Mouse (Mus musculus): ENCODE data around the gene Ank2.

The Ank2 gene

DNA sequence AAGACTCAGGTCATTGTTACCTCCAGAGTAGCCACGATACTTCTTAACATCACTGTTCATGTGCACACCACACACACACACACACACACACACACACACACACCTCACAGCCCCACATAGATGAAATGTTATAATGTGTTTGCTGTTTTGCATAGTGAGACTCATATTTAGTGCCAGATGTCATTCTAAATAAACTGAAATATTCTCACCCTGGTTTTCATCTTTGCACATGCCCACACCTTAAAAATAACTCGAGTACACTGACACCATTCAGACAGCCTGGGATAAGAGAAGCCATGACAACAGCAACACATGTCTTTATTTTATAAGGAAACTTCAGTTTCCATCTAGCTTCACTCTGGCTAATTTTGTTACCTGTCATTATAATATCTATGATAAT, 312.1 kb downstream of the Ank2 start:
- ATAC-seq (ENCODE audit: low TSS enrichment) = peak; percentile 48; the same call in 1 of the 2 replicates

DNA sequence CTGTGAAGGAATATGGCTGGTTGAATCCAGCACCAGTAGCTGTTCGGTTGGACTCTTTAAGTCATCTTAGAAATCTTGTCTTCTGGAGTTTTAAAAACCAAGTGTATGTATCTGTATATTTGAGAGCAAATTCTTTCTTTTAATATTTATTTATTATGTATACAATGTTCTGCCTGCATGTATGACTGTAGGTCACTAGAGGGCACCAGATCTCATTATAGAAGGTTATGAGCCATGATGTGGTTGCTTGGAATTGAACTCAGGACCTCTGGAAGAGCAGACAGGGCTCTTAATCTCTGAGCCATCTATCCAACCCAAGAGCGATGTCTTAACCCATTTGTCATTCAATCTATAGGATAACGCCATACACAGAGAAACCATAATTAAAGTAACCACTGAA, 312.9 kb downstream of the Ank2 start:
- ATAC-seq (ENCODE audit: low TSS enrichment) = no peak

DNA sequence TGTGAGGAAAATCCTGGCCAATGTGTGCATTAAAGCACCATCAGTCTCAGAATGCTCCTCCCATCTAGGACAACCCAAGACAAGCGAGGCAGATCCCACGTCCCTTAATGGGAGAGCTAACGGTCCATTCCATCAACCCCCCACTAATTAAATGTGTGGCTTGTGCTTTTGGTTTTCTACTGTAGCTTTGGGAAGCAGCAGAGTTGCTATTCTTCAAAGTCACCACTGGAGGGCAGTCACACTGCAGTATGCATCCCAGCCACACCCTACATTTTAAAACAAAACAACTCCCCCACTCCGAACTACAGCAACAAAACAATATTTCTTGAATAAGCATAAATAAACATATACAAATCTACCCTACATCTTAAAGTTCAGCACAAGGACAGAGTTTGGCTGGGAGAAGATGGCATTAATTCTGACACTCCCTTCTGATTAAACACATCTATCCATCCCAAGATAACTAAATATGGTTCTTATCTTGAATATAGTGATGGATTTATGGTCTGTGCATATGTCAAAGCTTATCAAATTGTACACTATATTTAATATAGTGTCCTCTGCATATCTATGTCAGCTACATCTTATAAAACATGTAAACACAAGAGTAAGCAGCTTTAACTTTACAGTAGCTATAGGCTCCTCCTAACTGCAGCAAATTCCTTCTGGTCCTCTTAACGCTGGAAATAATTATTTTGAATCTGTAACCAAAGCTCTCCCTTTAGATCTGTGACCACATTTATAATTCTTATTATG, 315.0 kb downstream of the Ank2 start:
- ATAC-seq (ENCODE audit: low TSS enrichment) = peak; percentile 41

DNA sequence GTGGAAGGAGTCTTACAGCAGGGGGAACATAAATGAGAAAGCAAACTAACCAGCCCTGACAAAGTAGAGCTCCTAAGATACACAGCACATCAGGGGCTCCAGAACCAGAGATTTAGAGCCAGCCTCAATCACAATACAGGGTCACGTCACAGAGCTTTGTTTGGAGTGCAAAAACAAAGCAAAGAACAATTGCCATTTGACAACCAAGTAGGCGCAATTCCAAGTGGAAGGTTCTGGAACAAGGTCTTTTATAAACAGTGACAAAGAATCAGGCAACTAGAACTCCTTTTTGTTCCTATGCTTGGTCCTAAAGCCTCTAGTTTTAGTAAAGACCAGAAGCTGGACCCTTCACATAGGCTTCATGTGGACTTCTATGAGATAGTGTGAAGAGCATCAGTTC, 326.5 kb downstream of the Ank2 start:
- ATAC-seq (ENCODE audit: low TSS enrichment) = peak; percentile 36; the same call in 1 of the 2 replicates

DNA sequence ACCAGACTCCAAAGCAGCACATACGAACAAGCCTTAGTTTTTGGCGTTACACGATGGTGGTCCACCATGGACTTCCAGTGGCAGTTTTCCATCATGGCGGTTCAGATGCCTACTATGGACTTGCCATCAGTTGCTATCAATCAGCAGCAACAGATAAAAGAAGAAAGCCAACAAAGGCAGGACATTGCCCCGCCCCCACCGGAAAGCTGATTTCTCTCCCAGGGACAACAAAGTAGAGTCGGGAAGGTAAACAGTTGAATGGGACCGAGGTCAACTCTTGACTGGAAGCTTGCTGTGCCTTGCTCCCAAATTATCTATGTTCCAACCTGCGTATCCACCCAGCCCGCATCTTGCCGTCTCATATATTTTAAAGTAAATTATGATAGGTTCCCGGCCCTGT, 328.9 kb downstream of the Ank2 start:
- no peak for ATAC-seq (ENCODE audit: low TSS enrichment)

DNA sequence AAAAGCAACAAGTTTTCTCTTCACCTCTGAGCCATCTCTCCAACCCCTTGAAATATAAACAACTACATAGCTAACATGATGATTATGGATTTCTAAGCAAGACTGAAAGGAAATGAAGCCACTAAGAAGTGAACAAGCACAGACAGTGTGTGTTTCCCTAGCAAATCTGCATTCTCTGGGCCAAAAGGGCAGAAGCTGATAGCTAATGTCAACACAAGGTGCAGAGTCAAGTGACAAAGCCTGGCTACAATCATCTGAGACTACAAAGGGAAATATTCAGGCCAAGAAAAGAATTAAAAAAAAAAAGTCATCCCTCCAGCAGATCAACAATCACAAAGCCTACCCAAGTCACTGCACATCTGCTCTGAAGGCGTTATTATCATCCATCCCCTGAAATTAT, 330.0 kb downstream of the Ank2 start:
- no peak for ATAC-seq (ENCODE audit: low TSS enrichment)

DNA sequence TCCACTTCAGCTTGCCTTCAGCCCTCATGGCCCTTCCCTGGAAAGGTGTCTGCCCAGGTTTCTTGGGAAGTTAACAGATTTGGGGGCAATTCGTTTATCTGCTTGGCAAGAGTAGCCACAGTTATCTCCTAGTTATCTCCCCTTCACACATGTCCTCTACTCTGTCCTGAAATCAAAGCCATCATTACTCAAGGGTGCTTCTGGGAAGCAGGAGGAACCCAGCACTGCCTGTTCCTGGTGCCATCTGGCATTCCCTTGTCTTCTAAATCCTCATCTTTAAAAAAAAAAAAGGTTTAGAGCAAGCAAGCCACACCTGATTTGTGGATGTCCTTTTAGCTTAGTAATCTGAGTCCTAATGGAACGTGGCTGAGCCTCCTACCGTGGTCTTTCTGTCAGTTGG, 335.4 kb downstream of the Ank2 start:
- ATAC-seq (ENCODE audit: low TSS enrichment) = no peak

DNA sequence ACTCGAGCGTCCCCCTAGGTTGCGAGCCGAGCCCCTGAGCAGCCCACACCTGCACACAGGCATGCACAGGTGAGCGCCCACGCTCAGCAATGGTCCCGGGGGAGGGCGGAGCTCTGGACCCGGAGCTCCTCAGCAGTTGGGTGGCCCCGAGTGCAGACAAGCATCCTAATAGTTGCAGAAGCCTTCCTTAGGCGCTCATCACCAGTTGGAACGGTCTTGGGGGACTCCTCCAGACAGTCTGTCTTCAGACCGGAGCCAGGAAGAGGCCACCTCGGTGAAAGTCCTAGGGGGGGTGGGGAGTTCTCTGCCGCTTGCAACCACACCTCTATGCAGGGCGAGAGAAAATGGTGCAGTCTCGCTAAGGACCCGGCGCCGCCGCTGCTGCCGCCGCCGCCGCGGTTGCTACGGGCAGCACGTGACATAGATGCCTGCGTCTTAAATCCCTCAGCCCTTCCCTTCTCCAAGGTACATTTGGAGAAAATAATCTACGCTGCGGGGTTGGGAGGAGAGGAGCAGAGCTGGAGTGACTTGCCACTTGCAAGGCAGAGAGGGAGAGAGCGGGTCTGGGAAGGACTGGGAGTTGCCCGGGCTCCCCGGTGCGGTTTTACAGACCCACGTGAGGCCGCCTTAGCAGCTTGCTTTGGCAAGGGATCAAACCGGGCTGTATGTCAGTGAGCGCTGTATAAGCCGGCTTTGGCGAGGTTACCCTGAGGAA, 337.0 kb downstream of the Ank2 start:
- ATAC-seq (ENCODE audit: low TSS enrichment) = peak; percentile 64

DNA sequence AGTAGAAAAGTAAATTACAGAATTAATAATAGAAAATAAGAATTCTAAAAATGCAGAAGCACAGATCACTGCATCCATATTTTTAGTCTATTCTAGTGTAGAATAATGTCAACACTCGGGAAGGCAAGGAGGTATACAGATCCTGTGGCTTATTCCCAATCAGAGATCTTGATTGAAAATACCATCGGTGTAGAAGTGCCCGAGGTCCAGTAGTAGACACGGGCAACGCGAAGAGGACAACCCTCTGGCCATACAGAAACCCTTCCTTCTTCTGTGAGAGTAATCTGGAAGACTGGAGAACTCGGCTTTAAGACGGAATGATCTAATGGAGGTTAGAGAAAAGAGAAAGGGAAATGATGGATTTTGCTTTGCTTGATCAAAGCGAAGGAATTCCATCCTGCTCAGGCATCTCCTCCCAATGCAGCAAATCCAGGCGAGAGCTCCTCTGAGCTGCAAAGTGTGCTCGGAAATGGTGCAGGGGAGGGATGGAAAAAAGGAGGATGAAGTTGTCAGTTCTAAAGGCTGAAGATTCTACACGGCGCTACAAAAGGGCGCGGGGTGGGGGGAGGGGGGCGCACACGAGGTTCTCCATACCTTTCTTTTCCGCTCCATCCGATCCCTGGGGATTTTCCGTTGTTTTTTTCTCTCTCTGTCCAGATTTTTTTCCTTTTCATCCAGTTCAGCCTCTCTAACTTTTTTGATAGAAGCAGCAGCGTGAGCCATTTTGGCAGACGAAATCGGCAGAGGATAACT, 337.9 kb downstream of the Ank2 start:
- 0 out of 2 replicates have a peak, but pooled peaks have one; percentile 13 for ATAC-seq (ENCODE audit: low TSS enrichment)

DNA sequence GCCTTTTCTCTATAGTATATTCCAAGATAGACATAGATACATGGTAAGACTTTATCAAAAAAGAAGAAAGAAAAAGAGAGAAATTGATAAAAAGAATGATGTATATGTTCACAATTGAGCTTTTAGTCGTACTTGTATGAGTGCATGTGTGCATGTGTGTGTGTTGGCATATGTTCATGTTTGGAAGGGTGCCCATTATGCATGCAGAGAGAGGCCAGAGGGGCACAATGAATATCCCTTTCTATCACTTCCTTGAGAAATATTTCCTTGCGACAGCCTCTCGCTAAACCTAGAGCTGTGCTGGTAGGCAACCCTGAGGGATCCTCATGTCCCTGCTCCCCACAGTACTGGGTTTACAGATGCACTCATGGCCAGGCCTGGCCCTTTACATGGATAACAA, 341.4 kb downstream of the Ank2 start:
- ATAC-seq (ENCODE audit: low TSS enrichment) = no peak

DNA sequence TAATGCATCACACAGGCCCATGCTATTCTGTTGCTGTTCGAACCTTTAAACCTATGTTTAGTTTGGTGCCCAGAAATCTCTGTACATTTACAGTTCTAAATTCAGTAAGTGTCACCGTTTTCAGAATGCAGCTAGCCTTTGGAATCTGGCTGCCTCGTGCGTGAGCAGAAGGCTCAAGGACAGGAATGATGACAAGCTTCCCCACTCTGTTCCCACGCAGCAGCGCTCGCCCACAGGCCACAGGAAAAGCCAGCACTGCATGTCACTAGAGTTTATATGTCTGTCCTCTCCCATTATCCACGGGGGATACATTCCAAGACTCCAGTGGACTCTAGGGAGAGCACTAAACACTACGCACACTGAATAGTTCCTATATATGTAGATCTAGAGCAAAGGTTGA, 343.1 kb downstream of the Ank2 start:
- ATAC-seq (ENCODE audit: low TSS enrichment) = peak; percentile 88

DNA sequence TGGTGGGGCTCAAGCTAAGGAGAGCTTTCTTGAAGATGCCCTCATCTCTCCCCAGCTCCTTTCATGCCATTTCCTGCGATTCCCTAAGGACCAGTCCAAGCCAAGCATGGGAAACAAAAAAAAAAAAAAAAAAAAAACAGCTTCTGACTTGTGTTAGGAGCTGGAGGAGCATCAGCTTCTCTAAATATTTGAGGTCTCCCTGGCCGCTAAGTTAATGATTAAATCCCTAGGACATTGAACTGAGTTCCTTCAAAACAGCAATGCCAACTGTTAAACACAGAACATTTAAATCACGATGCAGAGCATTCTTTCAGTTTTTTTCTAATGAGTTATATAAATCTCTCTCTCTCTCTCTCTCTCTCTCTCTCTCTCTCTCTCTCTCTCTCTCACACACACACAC, 345.3 kb downstream of the Ank2 start:
- ATAC-seq (ENCODE audit: low TSS enrichment) = no peak

DNA sequence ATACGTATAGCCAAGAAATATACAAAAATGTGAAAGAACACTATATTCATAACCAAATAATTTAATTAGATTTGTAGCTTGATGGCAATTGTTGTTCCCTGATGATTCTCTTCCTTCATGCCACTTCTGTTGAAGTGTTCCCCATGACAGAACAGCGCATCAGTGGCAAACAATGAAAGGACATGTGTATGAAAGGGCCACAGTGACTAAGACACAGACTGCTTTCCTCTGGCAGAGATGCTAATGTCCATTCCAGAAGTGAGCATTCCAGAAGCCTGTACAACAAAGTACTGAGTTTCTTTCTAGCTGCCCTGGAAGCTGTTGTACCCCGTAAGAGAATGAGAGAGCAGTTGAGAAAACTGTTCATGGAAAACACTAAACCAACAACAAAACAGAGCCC, 345.7 kb downstream of the Ank2 start:
- no peak for ATAC-seq (ENCODE audit: low TSS enrichment)

DNA sequence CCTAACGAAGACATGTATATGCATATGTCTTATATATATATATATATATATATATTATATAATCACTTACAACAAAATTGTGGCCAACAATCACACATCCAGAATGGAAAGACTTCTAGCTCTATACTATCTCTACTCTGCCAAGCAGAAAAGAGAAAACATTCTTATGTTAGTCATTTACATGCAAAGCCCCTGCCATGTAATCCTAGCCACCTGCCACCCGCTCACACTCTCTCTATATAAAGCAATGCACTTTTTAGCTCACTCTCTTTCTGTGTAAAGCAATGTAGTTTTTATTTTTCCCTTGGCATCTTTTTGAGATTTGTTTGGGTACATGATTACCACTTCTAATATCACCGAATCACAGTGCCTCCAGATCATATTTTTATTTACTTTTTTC, 350.5 kb downstream of the Ank2 start:
- ATAC-seq (ENCODE audit: low TSS enrichment) = peak; percentile 91

DNA sequence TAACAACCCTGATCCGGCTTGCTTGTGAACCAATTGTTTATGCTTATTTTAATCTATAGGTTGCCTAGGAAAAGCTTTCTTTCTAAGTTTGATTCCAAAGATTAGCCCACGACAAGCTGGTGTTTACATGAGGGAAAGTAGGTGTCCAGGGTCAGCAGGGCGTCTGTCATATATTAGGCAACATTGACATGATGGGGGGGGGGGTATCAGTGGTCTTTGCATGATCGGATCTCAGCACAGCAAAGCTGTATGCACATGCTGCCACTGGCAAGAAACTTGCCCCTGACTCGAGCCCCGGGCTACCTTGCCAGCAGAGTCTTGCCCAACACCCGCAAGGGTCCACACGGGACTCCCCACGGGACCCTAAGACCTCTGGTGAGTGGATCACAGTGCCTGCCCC, 358.6 kb downstream of the Ank2 start:
- ATAC-seq (ENCODE audit: low TSS enrichment) = no peak

DNA sequence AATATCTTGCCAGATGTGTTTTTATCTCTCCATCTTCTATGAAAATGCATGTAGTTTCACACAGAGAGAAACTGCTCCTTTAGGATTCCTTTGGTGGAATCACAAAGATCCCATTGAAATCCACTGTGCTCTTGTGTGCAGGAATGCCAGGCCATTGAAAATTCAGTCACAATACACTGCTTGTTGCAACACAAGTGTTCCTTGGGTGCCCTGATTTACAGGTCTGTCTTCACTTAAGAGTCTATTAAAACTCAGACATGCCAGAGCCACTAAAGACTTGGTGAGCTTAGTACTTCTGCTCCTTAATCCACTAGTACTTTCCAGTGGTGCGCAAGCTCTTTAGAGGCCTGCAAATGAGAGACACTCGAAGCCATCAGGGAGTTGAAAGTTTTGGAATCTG, 359.5 kb downstream of the Ank2 start:
- ATAC-seq (ENCODE audit: low TSS enrichment) = no peak

DNA sequence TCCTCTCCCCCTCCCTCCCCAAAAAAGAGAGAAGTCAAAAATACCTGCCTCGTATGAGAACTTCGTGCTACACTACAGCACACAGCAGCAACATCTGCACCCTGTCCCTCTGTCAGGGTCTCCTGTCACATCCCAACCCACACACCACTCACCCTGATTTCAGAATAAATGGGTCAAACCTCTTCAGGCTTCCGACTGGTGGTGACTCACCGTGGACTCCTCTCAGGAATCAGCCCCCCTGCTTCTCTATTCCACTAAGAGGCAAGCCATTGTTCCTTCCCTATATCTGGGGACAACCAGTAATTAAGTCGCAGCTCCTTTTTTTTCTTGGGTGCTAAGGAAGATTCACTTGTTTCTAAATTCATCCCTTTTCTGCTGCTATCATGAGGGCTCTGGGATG, 361.6 kb downstream of the Ank2 start:
- ATAC-seq (ENCODE audit: low TSS enrichment) = peak; percentile 69

DNA sequence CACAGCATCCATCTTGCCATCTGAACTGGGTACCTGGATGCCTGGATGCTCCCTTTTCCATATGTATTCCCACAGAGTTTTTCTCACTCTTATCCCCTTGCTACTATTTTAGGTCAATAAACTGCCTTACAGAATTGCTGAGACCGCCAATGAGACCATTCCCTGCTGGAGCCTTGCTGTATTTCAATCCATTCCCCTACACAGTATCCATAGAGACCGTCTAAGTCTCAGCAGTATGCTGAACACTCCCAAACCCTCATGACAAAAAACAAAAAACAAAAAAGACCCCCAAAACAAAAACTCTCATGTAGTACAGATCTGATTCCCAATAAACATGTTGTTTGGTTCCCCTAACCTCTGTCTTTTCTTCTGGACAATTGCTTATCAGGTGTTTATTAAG, 365.1 kb downstream of the Ank2 start:
- ATAC-seq (ENCODE audit: low TSS enrichment) = 0 out of 2 replicates have a peak, but pooled peaks have one; percentile 15

DNA sequence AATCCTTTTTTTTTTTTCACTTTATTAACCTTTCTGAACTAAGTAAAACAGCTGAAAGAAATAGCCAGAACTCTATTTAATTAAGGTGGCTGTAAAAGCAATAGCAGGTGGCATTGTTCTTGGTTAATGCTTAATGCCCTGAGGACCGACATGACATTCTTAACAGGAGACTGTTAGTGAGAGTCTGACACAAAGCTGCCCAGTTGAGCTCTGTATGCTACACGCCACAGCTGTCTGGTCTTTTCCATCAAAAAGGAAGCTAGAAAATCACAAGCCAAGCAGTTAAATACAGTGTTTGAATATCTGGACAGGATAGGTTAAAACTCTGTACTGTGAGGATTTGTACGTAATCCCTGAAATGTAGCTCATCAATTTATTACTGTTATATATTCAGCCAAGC, 368.1 kb downstream of the Ank2 start:
- ATAC-seq (ENCODE audit: low TSS enrichment) = no peak

DNA sequence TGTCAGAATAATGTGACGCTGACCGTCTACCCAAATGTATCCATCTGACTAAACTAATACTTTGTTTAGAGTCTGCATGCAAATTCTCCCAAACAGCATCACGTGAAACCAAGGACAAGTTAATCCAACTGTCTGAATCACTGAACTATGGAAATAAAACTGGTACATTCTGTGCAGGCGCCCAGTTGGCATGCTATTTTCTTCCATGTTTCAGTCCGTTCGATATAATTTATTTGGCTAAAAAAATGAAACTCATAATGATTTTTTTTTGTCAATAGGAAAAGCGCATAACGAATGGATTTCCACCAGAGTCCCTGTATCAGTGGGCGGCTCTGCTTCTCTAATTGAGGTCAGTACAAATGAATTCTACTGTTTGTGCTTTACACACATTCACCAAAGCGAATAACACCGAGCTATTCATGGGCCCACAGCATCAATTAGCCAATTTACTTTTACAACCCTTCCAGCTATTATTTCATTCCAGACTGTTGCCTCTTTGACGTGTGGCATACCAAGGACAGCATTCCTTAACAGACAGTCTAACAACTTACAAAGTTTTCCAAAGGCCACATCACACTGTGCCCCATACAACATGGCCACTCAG, 368.9 kb downstream of the Ank2 start:
- peak; percentile 8; the same call in 1 of the 2 replicates for ATAC-seq (ENCODE audit: low TSS enrichment)

DNA sequence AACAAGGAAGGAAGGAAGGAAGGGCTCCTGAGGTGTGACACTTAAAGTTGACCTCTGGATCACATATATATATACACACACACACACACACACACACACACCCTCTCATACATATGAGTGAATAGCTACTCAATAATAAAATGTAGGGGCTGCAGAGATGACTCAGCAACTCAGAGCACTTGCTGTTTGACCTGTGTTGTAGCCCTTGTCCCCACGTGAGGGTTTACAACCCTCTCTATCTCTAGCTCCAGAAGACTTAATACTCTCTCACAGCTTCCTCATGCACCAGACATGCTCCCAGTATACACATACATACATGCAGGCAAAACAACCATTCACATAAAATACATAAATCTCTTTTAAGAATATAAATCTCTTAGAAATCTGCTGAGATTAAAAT, 369.4 kb downstream of the Ank2 start:
- no peak for ATAC-seq (ENCODE audit: low TSS enrichment)

DNA sequence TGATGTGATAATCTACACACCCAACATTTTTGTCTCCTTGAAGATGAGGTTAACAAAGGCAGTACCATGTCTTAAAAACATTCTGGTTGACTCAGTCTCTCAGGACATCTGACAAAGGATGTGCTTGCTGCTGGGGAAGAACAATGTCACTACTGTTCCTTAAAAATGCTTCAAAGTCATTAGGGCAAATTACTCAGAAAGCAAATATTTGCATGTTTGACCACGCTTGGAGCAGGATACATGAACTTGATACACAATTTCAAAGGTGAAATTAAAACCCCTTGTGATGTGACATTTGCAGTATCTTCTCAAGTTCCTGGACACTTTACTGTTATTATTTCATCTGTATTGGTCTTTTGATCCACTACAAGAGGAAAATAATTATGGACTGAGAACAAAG, 371.5 kb downstream of the Ank2 start:
- no peak for ATAC-seq (ENCODE audit: low TSS enrichment)
